Mouse (Mus musculus) right cerebral cortex, postnatal 14 days (tissue): ENCODE measurements around the gene Ddx39.

Experiments
- DNase-seq: peaks from one replicate; pipeline ENCODE4 v3.0.0; 2022

Gene Ddx39

GRCm38 (mm10) chr8:83699566-83699965, 15.4 kb upstream of the Ddx39 start:
- DNase-seq: no peak

GRCm38 (mm10) chr8:83700423-83701085, 14.4 kb upstream of the Ddx39 start:
- DNase-seq: no peak

- no peak for DNase-seq
Measured at GRCm38 (mm10) chr8:83703426-83703825, 11.6 kb upstream of the Ddx39 start.

- DNase-seq: no peak
Measured at GRCm38 (mm10) chr8:83706411-83706810, 8.6 kb upstream of the Ddx39 start.

DNA sequence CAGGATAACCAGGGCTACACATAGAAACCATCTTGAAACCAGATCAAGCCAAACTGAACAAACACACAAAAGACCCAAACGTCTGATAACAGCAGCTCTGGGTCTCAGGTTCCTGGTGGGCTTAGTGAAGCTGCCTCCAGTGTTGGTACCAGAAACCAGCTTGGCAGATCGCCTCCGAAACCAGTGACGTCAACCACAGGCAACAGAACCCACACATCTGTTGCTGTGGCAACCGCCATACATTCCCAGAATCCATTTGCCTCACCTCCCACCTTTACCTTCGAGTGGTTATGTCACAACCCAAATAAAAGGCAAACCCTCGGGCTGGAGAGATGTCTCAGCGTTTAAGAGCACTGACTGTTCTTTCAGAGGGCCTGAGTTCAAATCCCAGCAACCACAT, 7.4 kb upstream of the Ddx39 start:
- peak; percentile 50 for DNase-seq

GRCm38 (mm10) chr8:83714676-83715030, 324 bp upstream of the Ddx39 start:
- DNase-seq: no peak

- DNase-seq: no peak
Measured at GRCm38 (mm10) chr8:83715771-83716170, 794 bp downstream of the Ddx39 start.

- DNase-seq: no peak
Measured at GRCm38 (mm10) chr8:83716563-83716962, 1.6 kb downstream of the Ddx39 start.

GRCm38 (mm10) chr8:83719048-83719447, 4.1 kb downstream of the Ddx39 start:
- no peak for DNase-seq

GRCm38 (mm10) chr8:83719693-83720092, 4.7 kb downstream of the Ddx39 start:
- DNase-seq: no peak

GRCm38 (mm10) chr8:83721405-83722025, 6.5 kb downstream of the Ddx39 start:
- DNase-seq: no peak

DNA sequence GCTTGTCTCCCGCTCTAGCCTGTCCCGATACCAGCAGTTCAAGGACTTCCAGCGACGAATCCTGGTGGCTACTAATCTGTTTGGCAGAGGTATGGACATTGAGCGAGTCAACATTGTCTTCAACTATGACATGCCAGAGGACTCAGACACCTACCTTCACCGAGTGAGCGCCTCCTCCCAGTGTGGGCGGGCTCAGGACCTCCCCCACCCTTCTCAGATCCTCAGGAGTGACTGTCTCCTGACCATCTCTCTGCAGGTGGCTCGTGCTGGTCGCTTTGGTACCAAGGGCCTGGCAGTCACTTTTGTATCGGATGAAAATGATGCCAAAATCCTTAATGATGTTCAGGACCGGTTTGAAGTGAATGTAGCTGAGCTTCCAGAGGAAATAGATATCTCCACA, 7.7 kb downstream of the Ddx39 start:
- no peak for DNase-seq

- DNase-seq: no peak
Measured at GRCm38 (mm10) chr8:83723447-83724083, 8.6 kb downstream of the Ddx39 start.

DNA sequence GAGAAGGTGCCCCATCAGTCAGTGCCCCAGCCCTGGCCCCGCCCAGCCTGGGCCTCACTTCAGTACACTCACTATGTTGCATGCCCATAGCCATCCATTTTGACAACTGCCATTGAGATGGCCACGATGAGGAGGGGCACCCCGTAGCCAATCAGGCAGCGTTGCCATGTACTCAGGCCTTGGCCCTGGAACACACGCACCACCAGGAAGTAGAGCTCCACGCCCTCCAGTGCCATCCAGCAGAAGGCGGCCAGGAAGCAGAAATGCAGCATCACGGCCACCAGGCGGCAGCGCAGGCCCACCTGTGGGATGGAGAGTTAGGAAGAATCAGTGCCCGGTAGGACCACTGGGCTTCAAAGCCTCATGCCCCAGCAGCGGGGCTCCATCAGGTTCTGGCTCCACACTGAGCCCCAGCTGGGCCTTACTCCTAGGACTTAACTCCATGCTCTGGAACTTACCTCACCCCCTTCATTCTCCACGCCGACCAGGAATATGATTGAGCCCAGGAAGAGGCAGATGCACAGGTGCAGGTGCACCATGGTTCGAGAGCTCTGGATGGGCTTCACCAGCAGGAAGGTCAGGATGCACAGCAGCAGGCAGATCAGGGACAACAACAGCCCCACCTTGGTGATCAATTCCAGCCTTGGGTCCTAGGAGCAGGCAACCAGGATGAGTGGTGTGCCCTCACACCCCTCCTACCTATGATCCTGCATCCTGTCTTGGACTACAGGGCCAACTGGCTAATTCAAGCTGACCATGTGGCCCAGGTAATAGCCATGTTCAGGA, 9.9 kb downstream of the Ddx39 start:
- DNase-seq: peak; percentile 85

- DNase-seq: no peak
Measured at GRCm38 (mm10) chr8:83725521-83726102, 10.6 kb downstream of the Ddx39 start.

GRCm38 (mm10) chr8:83729009-83729807, 14.2 kb downstream of the Ddx39 start:
- no peak for DNase-seq

DNA sequence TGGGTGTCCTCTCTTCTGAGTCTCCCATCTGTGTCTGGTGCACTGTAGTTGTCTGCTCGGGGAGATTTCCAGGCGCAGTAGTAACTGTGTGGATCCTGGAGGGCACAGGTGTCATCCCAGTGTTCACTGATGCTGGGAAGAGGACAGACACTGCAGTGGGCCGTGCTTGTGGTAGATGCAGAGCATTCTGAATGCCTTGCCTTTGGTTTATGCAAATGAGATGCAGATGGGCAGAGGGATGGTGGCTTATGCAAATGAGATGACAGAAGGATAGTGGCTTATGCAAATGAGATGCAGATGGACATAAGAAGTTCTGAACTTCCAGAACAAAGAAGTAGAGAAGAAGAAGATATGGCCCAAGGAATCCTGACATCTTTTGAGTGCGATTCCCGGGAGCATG, 16.9 kb downstream of the Ddx39 start:
- no peak for DNase-seq

GRCm38 (mm10) chr8:83732919-83733318, 17.9 kb downstream of the Ddx39 start:
- DNase-seq: no peak

DNA sequence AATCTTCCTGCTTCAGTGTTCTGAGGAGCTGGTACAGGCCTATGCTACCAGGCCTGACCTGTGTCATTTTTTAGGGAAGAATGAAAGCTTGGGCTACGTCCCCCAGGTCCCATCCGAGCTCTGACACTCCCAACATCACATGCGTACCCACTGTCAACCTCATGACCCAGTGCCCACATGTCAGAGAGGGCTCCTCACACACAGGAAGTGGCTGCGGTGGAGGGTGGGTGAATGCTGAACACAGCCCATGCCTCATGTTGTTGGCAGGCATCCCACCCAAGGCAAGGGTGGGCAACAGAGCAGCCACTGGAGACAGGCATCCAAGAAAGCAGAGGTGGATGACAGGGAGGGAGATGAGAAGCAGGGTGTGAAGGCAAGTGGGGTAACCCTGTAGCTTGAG, 21.7 kb downstream of the Ddx39 start:
- DNase-seq: no peak

DNA sequence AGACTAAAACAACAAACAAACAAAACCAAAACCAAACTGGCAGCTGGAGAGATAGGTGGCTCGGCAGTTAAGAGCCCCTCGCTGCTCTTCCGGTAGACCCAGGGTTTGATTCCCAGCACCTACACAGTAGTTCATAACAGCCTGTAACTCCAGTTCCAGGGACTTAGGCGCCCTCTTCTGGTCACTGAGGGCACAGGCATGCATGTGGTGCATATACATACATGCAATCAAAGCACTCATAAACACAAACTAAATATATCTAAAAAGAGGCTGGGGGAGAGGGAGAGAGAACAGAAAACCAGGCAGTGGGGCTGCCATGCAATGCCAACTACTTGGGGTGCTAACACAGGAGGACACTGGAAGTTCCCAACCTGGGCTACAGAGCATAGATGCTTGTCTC, 22.4 kb downstream of the Ddx39 start:
- no peak for DNase-seq

- no peak for DNase-seq
Measured at GRCm38 (mm10) chr8:83737852-83738562, 23.0 kb downstream of the Ddx39 start.
